Mouse (Mus musculus) midbrain, embryonic 11.5 days (tissue): ENCODE data around the gene Bcas3. TPM values are rescaled to one million over a fixed set of nuclear protein-coding genes. Genes with fewer than 3 reads are reported as not detected.

Experiments used
- ATAC-seq: fragments of 200-750 bp; cut with Nextera tagmentation; 2 replicates; pipeline ENCODE4 v1.8.0; 2017; ENCODE audit warnings: moderate TSS enrichment, moderate library complexity; ENCODE audit not compliant: low FRiP score
- DNase-seq: peaks from one replicate; pipeline ENCODE4 v3.0.0; 2015; ENCODE audit warnings: low spot score; ENCODE audit errors: missing footprints
- H3K27ac ChIP-seq: fragments of 300-500 bp; sonication (generic); 2 replicates; pipeline ENCODE4 v1.5.1; 2014; ENCODE audit warnings: low read depth, low read length
- H3K27me3 ChIP-seq: fragments of 300-500 bp; sonication (generic); 2 replicates; pipeline ENCODE4 v1.6.1; 2014; ENCODE audit warnings: mild to moderate bottlenecking, low read length, moderate library complexity, mixed read lengths; ENCODE audit not compliant: control insufficient read depth, insufficient read depth
- H3K36me3 ChIP-seq: fragments of 300-500 bp; sonication (generic); 2 replicates; pipeline ENCODE4 v1.6.1; 2014; ENCODE audit warnings: mild to moderate bottlenecking, low read length, moderate library complexity, mixed read lengths; ENCODE audit not compliant: control insufficient read depth, insufficient read depth
- H3K4me1 ChIP-seq: fragments of 300-500 bp; sonication (generic); 2 replicates; pipeline ENCODE4 v1.6.1; 2014; ENCODE audit warnings: low read length; ENCODE audit not compliant: control insufficient read depth, insufficient read depth
- H3K4me2 ChIP-seq: fragments of 300-500 bp; sonication (generic); 2 replicates; pipeline ENCODE4 v1.6.1; 2014; ENCODE audit warnings: mild to moderate bottlenecking, moderate library complexity
- H3K4me3 ChIP-seq: fragments of 300-500 bp; sonication (generic); 2 replicates; pipeline ENCODE4 v1.5.1; 2014; ENCODE audit warnings: low read depth, low read length
- H3K9ac ChIP-seq: fragments of 300-500 bp; sonication (generic); 2 replicates; pipeline ENCODE4 v1.6.1; 2014; ENCODE audit warnings: low read length
- H3K9me3 ChIP-seq: fragments of 300-500 bp; sonication (generic); 2 replicates; pipeline ENCODE4 v1.6.1; 2016; ENCODE audit warnings: low read length; ENCODE audit not compliant: control insufficient read depth
- WGBS: fragments of 180-500 bp; shearing (Covaris S2); extraction: QIAGEN DNeasy Blood & Tissue Kit; methylation state at CpG from one replicate; pipeline ENCODE4 v1.1.7; 2014; 5-methylcytosine and 5-hydroxymethylcytosine counted together
- polyA plus RNA-seq: library from polyadenylated mRNA; unstranded; fragments of >200 nt; fragmentation: Nextera tagmentation; extraction: Ambion mirVana; gene quantifications from 2 replicates; pipeline ENCODE4 v1.2.1, GENCODE M21; 2014

The Bcas3 gene
- polyA plus RNA-seq, 1 experiment from 2014 or later = 30.2 TPM

- DNase-seq (no peak), ATAC-seq (no peak)
- H3K36me3 ChIP-seq = no peaks in the 10 kb centered on the region
- no peak overlapping the region for H3K4me2 ChIP-seq
- H3K9me3 ChIP-seq = no peaks in the 10 kb centered on the region
- no peak overlapping the region for H3K9ac ChIP-seq
- no peaks in the 10 kb centered on the region for H3K27me3 ChIP-seq
- H3K4me1 ChIP-seq = no peaks in the 10 kb centered on the region; the same call in 1 of the 2 replicates
- 46% methylated on average over 3 of the region's 3 CpGs for WGBS
- no peak overlapping the region for H3K27ac ChIP-seq
- H3K4me3 ChIP-seq = no peak overlapping the region
These were observed 380.6 kb downstream of the Bcas3 start for GRCm38 (mm10) chr11:85733577-85733976.

- no peaks in the 10 kb centered on the region for H3K9me3 ChIP-seq
- 50% methylated on average over 7 of the region's 7 CpGs for WGBS
- no peaks in the 10 kb centered on the region for H3K27me3 ChIP-seq
- H3K4me3 ChIP-seq = no peak overlapping the region
- H3K36me3 ChIP-seq = no peaks in the 10 kb centered on the region
- H3K4me1 ChIP-seq = no peaks in the 10 kb centered on the region; the same call in 1 of the 2 replicates
- no peak overlapping the region for H3K9ac ChIP-seq
- H3K4me2 ChIP-seq = no peak overlapping the region
- ATAC-seq (no peak), DNase-seq (no peak)
- no peak overlapping the region for H3K27ac ChIP-seq
These were observed 381.6 kb downstream of the Bcas3 start for GRCm38 (mm10) chr11:85734317-85735211.

GRCm38 (mm10) chr11:85737227-85737626, 384.3 kb downstream of the Bcas3 start:
- Histone ChIP-seq H3K4me3 (no peak overlapping the region), H3K4me2 (no peak overlapping the region), H3K9ac (no peak overlapping the region), H3K27me3 (no peaks in the 10 kb centered on the region), H3K4me1 (no peaks in the 10 kb centered on the region; the same call in 1 of the 2 replicates), H3K27ac (no peak overlapping the region), H3K36me3 (no peaks in the 10 kb centered on the region), H3K9me3 (no peaks in the 10 kb centered on the region)
- DNase-seq (no peak), ATAC-seq (no peak)
- 51% methylated on average over 9 of the region's 9 CpGs for WGBS

DNA sequence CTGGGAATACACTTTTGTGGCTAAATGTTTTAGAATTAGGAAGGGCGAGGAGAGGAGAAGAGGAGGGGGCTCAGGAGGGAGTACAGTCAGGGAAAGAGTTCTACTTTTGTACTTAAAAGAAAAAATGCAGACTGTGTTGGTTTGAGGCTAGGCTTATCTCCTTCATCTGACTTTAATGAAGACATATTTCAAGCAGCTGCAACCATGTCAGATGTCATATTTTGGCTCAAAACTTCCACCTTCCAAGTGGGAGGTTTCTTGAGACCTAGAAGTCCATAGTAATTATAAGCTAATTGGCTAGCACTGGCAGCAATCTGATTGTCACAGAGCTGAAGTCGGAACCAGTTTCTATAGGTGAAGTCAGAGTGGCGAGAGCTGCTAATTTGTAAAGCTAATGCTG, 384.9 kb downstream of the Bcas3 start:
- Histone ChIP-seq H3K9me3 (no peaks in the 10 kb centered on the region), H3K36me3 (no peaks in the 10 kb centered on the region), H3K4me3 (no peak overlapping the region), H3K4me1 (no peaks in the 10 kb centered on the region; the same call in 1 of the 2 replicates), H3K9ac (no peak overlapping the region), H3K4me2 (no peak overlapping the region), H3K27me3 (no peaks in the 10 kb centered on the region), H3K27ac (no peak overlapping the region)
- DNase-seq = no peak
- no peak for ATAC-seq
- WGBS = 49% methylated on average over 3 of the region's 3 CpGs

- Histone ChIP-seq H3K27me3 (no peaks in the 10 kb centered on the region), H3K4me2 (no peak overlapping the region), H3K27ac (no peak overlapping the region), H3K4me1 (no peaks in the 10 kb centered on the region; the same call in 1 of the 2 replicates), H3K9me3 (no peaks in the 10 kb centered on the region), H3K36me3 (no peaks in the 10 kb centered on the region), H3K9ac (no peak overlapping the region), H3K4me3 (no peak overlapping the region)
- no peak for ATAC-seq
- 30% methylated on average over 5 of the region's 5 CpGs for WGBS
- no peak for DNase-seq
These were observed 385.6 kb downstream of the Bcas3 start for GRCm38 (mm10) chr11:85738585-85738984.

GRCm38 (mm10) chr11:85739266-85739977, 386.5 kb downstream of the Bcas3 start:
- Histone ChIP-seq H3K9ac (no peak overlapping the region), H3K27ac (no peak overlapping the region), H3K4me3 (no peak overlapping the region), H3K27me3 (no peaks in the 10 kb centered on the region), H3K36me3 (no peaks in the 10 kb centered on the region), H3K4me2 (no peak overlapping the region), H3K4me1 (no peaks in the 10 kb centered on the region; the same call in 1 of the 2 replicates), H3K9me3 (no peaks in the 10 kb centered on the region)
- DNase-seq (no peak), ATAC-seq (no peak)
- 63% methylated on average over 6 of the region's 6 CpGs for WGBS

DNA sequence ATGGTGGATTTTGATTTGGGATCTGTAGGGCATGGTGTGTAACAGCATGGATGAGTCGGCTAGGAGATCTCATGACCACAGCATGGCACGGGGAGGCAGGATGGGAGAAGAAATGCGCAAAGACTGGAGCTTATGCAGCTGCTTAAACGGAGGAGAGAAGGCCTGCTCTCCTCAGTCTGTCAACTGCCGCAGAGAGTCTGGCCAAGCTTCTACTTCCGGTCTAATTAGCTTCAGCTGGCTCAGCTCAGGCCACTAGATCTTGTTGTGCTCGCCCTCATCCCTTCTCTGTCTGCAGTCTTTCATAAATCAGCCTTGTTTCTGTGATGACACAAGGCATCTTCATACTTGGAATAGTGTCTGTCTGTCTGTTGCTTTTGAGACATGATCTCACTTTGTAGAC, 393.4 kb downstream of the Bcas3 start:
- Histone ChIP-seq H3K36me3 (no peaks in the 10 kb centered on the region), H3K9me3 (no peaks in the 10 kb centered on the region), H3K27me3 (no peaks in the 10 kb centered on the region; the same call in 1 of the 2 replicates), H3K4me3 (no peak overlapping the region), H3K27ac (no peak overlapping the region), H3K4me1 (no peaks in the 10 kb centered on the region), H3K9ac (no peak overlapping the region), H3K4me2 (no peak overlapping the region)
- DNase-seq = no peak
- no peak for ATAC-seq
- WGBS = 79% methylated on average over 7 of the region's 7 CpGs

DNA sequence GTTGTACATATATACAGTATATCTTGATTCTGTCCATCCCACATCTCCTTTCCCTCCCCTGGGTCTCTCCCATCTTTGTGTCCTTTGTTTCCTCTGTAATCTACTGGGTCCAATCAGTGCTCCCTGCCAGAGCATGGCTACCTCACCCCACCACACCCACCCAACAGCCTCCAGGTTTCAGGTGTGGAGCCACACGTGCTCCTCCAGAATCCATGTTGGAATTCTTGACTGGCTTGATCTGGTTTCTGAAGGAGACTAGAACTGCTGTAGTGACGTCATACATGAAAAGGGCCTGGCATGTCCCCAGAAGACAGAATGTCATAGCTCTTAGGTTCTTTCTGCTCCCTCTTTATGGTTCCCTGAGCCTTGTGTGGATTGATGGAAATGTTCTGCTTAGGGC, 395.9 kb downstream of the Bcas3 start:
- Histone ChIP-seq H3K27me3 (no peaks in the 10 kb centered on the region; the same call in 1 of the 2 replicates), H3K27ac (no peak overlapping the region), H3K36me3 (no peaks in the 10 kb centered on the region), H3K4me1 (no peaks in the 10 kb centered on the region), H3K9ac (no peak overlapping the region), H3K4me2 (no peak overlapping the region), H3K4me3 (no peak overlapping the region), H3K9me3 (no peaks in the 10 kb centered on the region)
- 90% methylated on average over 2 of the region's 2 CpGs for WGBS
- ATAC-seq (no peak), DNase-seq (no peak)

DNA sequence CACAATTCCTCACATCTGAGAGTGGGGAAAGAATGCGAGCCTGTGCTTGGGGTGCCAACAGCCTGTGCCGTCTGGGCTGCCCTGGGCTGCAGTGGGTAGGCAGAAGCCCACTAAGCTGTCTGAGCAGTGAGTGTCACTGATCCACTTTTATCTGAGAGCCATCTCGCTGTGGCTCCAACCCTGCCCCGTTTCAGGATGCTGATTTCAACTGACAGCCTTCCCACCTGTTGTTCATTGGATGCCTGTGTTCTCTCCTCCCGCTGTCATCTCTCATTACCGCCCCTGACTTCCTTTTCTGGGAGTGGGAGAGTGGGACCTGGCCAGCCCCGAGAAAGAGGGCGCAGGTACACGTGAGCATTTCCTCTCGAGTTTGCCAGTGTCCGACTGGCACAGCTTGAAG, 398.2 kb downstream of the Bcas3 start:
- no peak overlapping the region for H3K4me2 ChIP-seq
- H3K9ac ChIP-seq = no peak overlapping the region
- no peaks in the 10 kb centered on the region; the same call in 1 of the 2 replicates for H3K27me3 ChIP-seq
- no peak for DNase-seq
- no peak for ATAC-seq
- H3K4me1 ChIP-seq = no peaks in the 10 kb centered on the region
- no peak overlapping the region for H3K4me3 ChIP-seq
- no peak overlapping the region for H3K27ac ChIP-seq
- no peaks in the 10 kb centered on the region for H3K9me3 ChIP-seq
- 68% methylated on average over 11 of the region's 11 CpGs for WGBS
- no peaks in the 10 kb centered on the region for H3K36me3 ChIP-seq
